Mouse (Mus musculus) cerebellum, adult 11 months (tissue): Measurements from ENCODE around the gene Omp.

ENCODE experiments used
- DNase-seq: peaks from one replicate; pipeline ENCODE4 v3.0.0; 2022

Omp gene

DNA sequence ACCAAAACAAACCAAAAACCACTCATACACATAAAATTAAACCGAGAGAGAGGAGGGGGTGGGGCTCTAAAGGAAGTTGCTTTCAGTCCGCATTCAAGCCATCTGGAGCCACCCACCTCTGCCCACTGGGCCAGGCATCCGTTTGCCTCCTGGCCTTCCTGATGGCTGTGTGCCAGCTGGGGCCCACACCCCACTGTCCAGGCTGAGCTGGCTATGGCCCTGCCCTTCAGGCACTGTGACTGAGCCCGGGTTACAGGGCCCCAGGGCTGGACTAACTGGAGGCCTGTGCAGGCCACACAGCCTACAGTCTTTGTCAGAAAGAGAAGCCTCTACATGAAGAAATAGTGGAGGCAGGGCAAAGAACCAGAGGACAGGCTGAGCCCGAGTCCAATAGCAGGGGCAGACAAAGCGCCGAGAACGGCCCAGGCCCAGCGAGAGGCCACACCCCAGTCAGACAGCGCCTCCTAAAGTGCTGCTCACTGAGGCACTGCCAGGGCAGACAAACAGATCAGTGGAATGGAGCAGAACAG is 19.8 kb upstream of the Omp start:
- DNase-seq, result no peak

DNA sequence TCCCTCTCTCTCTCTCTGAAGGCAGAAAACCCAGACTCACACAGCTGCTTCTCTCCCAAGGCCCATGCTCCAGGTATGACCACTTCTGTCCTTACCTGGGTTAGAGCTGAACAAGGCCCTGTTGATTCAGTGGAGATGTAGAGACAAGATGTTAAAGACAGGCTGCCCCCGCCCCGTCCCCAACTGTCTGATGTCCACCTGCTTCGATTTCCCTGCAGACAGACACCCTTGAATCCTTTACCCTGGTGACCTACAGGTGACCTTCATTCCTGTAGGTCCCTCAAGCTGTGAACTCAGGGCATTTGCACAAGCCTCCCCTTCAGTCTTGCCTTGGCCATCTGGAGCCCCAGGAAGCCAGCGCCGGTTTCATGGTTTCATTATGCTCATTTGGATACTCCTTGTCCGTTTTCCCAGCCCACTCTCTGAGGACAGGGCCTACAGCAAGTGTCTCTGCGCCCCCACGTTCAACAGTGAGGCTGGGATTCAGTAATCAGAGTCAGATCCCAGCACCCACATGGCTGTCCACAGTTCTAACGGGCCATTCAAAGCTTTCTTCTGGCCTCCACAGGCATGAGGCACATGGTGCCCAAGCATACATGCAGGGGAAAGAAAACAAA is 19.2 kb upstream of the Omp start:
- no peak for DNase-seq

DNA sequence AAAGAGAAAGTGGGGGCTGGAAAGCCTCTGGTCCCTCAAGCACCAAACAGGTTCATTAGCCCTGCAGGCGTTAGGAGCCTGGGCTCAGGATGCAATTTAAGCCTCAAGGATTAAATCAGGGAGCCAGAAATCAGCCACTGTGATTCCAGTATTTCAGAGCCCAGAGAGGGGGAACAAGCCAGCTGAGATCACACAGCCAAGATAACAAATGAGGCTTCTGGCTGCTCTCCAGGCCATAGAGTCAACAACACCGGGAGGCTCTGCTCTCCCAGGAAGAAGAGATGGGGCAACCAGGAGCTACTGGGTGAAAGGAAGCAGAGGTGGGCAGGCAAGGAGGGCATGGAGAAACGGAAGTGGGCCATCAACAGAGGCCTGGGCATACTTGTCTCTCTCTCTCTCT is 18.4 kb upstream of the Omp start:
- DNase-seq, result no peak

DNA sequence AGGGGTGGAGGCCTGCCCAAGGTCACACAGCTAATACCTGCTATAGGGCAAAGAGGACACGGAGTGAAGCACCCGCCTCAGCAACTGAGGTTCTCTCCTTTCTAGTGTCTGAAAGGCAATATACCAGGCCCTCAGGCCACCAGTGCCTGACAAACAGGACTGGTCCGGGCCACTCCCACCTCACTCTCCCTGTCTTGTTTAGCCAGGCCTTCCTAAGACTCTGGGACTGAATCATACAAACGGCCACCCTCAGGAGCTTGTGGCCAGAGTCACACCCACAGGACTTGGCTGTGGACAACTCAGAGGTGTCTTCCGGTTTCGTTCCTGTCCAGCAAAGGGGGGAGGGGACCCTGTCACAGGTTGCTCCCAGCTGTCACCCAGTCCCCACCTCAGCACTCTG is 16.9 kb upstream of the Omp start:
- DNase-seq, result no peak

DNA sequence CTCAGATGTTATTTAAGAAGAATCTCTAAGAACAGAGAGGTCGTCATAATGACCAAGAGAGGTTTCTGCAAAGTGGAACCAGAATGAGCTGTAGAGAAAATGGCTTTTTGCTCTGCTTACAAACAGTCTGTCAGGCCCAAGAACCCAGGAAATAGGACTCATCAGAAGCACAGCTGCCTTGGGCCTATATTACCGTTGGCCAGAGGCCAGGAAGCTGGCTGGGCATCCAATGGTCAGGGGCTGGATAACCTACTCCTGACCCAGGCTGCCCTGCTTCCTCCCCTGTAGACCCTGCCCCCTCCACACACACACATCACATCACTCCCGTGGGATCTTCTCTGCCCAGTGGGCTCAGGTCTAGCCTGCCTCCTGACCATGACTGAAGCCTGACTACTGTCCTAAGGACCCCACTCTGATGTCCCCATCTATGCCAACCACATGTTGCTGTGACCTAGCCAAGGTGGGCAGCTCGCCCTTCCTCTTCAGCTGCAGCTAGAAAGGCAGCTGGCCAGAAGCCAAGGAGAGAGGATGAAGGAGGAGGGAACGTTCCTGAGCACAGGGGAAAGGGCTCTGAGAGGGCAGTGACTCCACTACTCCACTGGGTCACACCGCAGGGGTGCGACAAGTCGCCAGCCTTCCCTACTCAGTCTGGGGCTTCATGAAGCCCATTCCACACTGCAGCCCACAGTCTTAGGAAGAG is 14.9 kb upstream of the Omp start:
- no peak for DNase-seq

DNA sequence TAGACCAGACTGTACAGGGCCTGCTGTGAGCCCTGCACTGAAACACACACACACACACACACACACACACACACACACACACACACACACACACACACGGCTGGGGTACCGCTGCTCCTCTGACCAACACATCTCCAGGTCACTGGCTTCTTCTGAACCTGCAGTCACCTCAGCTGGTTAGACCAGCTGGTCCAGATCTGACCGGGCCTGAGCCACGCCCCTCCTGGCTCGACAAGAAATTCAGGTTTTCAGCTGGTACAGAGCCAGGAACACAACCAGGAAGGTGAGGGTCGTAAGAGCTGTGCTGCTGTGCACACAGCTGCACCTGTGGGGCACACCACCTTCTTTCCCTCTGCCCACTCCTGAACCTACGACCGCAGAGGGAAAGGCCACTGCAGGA is 13.2 kb upstream of the Omp start:
- DNase-seq, result no peak

DNA sequence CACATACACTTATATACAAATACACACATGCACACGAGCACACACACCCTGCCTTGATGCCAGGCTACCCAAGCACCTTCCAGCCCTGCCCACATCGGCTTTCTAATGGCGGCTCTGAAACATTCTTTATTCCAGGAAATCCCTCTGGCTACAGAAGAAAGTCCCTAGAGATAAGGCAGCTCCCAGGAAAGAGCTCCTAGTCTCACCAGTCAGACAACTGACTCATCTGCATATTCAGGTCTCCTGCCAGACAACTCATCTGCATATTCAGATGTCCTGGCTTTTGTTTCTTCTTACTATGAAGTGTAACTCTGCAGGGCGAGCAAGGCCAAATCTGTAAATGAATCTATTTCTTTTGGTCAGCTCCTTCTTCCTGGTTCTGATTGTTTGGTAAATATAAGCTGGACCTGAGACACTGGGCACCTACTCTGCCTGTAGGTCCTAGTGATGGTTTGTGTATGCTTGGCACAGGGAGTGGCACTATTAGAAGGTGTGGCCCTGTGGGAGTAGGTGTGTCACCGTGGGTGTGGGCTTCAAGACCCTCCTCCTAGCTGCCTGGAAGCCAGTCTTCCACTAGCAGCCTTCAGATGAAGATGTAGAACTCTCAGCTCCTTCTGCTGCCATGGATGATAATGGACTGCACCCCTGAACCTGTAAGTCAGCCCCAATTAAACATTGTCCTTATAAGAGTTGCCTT is 12.5 kb upstream of the Omp start:
- DNase-seq, result no peak

DNA sequence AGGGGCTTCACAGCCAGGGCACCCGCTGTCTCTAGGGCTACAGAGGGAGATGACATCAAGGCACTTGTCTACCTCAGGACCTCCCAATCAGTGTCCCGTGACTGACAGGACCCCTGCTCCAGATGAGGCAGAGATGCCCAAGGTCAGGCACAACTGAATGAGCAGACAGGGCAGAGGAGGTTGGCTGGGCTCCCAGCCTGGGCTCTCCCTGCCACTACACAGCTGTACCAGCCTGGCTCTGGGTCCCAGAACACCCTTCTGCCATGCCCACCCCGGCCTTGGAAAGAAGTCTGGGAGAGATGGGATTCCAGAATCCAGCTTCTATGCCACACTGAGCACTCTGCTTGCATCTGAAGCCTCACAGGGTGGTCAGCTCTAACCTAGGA is 11.0 kb upstream of the Omp start:
- DNase-seq, result no peak

DNA sequence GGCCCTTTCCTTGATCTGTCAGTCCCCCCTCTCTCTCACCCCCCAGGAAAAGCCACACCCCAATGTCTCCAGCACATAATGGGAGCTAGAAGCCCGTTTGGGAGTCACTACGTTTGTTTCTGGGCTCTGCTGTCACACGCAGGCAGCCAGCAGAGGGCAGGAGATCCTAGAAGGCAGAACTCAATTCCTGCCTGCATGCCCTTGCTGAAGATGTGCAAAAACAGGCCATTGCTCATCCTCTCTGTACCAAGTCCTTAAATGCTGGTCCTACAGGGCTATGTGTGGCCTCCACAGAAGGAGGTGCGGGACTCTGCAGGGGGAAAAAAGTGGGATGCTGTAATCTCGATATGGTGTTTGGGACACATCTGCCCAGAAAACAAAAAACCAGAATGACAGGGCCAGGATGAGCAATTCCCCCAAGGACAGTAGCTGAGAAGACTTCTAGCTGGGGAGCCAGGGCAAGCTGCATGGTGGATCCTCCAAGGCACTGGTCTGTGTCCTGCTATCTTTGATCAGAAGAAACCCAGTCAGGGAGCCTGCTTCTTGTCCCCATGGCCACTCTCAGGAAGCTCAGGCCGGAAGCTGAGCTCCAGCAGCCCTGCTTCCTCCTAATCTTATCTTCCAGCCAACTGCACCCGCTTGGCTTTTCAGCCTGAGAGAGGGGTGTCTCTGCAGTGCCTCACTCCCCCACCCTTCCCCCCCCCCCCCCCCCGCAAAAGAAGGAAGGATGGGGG is 10.4 kb upstream of the Omp start:
- no peak for DNase-seq

DNA sequence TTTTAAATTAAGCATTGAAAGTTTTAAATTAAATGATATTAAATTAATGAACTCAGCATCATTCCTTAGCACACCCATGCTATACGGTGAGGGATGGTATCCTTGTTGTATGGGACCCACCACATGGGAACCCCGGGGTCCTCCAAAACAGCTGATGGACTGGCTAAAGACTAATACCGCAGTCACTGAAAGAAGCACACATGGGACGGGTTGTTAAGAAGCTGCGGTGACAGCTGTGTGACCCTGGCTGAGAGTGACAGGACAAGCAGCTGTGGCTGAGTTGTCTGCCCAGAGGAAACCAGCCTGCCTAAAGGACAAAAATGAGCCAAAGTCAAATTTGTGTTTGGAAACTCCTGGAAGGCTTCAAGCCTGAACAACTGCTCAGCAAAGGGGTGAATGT is 8.6 kb upstream of the Omp start:
- no peak for DNase-seq

DNA sequence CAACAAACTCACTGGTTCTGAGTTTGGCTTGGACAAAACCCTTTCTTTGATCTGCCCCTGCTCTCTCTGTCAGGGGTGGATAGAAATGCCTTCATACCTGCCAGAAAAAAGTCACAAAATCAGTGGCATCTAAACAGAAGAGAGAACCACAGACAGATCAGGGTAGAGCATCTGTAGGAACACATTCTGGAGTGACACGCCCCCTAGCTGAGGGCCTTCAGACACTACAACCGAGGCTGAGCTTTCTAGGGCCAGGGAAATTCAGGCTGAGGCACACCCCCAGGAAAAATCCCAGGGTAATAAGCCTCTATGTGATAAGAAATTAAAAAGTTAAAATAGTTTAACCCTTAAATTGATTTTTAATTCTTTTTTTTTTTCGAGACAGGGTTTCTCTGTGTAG is 8.0 kb upstream of the Omp start:
- no peak for DNase-seq

DNA sequence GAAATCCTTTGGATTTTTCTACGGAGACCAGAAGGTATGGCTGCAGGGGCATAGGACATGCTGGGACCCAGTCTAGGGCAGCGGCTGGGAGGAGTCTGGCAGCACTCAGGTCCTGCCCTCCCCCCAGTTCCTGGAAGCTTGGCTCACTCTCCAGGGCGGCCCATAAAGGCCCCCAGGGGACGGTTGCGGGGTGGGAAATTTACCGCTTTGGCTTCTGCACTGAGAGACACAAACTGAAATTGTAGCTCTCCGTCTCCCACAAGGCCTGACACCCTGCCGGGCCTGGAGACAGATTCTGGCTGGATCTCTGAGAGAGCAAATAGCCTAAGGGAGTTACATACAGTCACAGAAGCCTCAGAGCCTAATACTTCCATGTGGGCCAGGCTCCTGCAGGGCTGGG is 7.1 kb upstream of the Omp start:
- no peak for DNase-seq

DNA sequence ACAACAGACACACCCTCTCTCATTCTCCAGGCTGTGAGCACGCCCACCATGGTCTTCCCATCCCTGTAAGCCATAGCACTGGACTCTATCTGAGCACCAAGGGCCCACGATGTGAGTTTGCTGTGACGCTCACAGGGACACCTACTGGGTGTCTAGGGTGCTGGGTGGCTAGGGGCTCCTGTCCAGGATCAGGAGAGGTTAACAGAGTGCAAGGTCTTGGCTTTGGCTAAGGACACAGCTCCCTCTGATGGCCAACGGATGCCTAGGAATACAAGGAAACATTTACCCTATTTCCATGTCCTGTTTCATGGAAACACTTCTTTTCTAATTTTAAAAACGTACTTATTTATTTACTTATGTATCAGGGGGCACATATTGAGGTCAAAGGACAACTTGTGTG is 5.2 kb upstream of the Omp start:
- DNase-seq, result no peak

DNA sequence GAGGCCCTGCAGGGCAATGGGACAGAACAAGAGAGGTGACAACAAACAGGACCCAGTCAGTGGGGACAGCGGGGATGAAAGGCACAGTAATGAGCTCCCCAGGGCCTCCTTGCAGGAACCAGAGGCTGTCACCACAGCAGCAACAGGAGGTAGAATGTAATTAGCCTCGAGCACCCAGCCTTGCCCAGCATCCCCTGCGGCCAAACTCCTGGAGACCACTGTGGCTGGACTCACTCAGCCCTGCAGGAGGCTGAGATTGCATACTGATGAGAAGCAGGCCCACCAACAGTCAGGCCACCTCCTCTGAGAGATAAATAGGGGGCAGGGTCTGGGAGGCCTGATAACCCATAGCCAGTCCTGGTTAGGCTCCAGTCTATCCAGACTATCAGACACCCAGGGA is 4.5 kb upstream of the Omp start:
- DNase-seq, result no peak

DNA sequence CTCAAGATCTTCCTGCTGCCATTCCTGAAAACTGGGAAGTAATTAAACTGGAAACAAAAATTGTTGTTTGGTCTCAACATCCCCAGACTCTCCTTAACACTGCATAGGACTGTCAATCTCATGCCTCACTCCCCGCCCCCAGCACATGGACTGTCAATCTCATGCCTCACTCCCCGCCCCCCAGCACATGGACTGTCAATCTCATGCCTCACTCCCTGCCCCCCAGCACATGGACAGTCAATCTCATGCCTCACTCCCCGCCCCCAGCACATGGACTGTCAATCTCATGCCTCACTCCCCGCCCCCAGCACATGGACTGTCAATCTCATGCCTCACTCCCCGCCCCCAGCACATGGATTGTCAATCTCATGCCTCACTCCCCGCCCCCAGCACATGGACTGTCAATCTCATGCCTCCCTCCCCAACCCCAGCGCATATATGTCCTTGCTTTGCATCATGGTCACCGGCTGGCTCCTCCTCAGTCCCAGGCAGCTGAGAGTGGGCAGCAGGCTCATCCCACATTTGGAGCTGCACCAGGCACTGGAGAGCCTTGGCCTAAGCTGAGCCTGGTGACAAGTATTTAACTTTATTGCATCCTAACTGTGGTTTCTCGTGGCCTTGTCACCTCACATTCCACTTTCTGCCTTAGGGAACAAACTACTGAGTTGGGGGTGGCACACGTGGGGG is 3.6 kb upstream of the Omp start:
- DNase-seq, result no peak

DNA sequence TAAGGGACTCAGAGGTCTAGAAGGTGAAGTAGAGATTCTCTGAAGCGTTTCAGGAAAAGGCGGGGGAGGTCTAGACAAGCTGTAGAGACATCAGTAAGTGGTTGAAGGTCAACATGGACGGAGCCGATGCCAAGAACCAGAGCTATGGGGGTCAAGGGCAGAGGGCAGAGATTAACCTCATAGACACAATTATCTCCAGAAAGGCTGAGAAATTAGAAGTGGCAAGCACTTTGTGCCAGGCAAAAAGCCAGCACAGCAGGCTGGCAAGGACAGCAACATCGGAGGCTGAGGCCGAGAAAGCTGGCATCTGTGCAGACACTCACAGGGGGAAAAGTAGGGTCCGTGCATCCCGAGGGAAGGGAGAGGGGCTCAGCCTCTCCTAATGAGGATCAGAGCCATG is 2.5 kb upstream of the Omp start:
- DNase-seq, result no peak

DNA sequence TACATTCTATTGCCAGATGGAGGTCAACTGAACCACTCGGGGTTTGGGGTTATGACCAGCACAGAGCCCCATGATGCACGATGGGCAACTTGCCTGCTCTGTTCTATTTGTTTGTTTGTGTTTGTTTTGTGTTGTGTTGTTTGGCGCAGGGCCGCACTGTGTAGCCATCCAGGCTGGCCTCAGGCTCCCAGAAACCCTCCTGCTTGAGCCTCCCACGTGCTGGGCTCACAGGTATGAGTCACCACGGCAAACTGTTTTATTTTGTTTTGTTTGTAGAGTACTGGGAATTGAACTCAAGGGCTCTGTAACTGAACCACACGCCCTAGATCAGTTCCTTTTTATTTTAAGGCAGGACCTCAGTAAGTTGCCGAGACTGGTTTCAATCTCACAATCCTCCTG is 1.1 kb upstream of the Omp start:
- DNase-seq, result no peak

DNA sequence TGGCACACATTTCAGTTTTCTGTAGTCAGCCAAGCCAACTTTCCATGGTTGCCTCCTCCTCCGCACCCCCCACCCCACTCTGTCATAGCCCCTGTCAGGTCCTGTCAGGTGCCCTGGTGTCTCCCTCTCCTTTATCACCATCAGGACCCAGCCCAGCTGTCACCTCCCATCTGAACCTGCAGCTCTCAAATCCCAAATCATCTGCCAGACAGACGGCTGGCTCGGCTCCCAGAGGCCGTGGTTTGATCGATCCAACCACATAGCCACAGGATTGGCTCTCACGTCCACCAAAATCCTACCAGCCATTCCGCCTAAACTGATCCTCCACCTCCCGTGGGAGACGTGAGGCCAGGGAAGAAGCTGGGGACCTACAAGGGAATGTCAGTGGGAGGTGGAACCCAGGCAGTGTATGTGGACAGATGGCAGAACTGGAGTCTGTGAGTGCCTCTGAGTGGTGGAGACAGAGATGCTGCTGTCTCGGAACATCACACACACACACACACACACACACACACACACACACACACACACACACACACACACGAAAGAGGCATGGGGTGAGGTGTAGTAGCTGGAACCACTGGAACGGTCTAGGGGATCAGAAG is 642 bp upstream of the Omp start:
- DNase-seq, result no peak

DNA sequence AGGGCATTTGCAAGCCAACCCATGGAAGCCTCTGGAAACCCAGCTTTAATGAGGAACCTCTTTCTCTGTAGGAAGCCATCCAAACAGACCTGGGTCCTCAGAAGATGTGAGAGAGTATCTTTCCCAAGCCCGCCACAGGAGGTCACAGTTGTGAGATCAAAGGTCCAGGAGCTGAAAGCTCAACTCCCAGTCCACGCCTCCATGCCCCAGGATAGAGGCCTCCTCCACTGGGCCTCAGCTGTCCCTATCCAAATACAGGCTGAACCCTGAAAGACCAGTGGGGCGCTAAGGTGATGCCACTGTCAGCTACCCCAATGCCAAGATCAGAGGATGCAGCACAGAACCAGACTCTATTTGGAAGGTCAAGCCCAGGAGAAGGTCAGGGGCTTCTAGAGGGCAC is 2.7 kb downstream of the Omp start:
- DNase-seq, result no peak

DNA sequence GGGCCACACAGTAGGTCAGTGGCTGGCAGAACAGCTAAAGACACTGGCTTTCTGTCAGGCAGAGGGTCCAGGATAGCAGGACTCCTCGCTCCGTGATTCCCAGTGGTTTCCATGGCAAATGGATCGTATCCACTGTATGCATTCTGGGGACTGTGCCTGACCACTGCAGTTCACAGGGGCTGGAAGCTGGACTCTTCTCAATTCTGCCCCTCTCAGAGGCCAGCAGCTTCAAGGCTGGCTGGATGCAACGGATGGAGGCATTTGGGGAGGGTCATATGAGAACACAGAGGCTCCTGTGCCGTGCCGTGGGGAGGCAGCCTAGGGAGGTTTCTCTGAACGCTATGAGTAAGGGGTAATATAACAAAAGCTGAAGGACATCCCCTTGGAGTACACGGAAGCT is 3.1 kb downstream of the Omp start:
- DNase-seq, result no peak

DNA sequence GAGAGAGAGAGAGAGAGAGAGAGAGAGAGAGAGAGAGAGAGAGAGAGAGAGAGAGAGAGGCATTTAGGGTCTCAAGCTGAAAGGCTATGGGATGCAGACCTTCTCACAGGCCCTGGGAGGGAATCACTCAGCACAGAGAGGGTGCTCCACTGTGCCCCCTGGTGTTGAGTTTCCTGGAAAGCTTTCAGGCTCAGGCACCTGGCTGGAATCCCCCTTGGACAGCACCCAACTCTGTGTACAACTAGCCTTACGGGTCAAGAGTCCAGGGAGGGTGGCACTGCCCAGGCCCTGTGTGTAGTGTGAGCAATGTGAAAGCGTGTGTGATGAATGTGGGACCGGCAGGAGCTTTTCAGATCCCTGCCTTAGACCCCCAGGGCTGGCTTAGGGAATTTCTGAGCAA is 4.1 kb downstream of the Omp start:
- no peak for DNase-seq

DNA sequence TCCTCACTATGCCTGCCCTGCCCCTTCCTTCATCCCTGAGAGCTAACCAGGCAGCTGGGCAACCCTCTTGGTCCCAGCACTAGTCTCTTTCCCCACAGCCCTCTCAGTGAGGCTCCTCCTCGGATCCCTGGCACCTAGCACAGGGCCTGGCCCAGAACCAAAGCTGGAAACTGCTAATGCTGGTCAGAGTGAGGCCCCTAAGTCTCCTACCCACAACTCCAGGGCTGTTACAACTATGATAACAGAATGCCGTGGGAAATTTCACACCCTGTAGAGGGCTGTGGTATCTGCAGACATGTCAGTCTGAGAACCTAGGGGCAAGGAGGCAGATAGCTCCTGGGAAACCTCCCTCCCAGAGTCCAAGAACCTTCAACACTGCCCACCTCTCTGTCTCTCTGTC is 4.7 kb downstream of the Omp start:
- DNase-seq, result no peak

DNA sequence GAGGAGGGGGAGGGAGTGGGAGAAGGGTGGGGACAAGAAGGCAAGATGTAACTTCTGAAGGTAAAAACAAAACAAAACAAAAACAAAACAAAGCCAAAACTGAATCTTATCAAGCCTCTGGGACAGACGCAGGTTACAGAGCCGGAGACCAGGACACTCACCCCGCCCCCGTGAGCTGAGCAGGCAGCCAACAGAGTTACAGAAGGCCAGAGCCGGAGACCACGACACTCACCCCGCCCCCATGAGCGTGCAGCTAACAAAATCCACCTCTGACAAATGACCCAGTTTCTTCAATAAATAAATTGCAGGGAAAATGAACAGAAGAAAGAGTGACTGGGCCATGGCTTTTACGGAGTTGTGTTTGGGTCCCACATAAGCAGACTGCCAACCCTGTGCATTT is 6.1 kb downstream of the Omp start:
- no peak for DNase-seq
